ENCODE assay signal across 9 mouse cellular contexts in the genomic region with DNA sequence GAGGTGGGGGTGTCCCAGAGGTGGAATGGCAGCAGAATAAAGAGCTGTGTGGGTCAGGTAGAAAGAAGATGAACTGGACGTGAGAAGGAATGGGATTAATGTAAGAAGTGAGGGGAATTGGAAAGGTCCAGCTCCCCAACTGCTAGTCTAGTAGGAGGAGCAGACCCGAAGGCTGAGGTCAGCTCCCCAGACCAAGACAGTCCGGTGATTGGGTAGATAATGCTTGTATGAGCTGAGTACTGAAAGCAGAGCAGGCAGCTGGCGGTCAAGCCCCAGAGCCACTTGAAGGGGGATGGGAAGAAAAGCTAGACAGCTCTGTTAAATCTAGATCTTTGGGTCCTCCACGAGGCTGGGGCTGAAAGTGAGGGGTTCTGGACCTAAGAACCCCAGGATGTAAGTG. TPM values are rescaled to one million over a fixed set of nuclear protein-coding genes. Genes with fewer than 3 reads are reported as not detected.
A peak's percentile ranks its signal among the peaks of the same experiment; 100 is the strongest.
DNase-seq lines count a peak whose midpoint lies in the region; ATAC-seq and TF ChIP-seq lines count a peak whose summit lies in the region.
"Had no signal": no experiment of that assay in that cellular context is flagged by ENCODE, and none has a peak within 500 bp of the region (broad histone marks: within the 10 kb centered on the region; RNA-seq: fewer than 3 reads in every experiment).

No protein-coding gene starts in this region.

- H3K27ac ChIP-seq in heart, adult 2 months: no peak overlapping the region
- H3K27ac ChIP-seq in forebrain, embryonic 14.5 days (ENCODE audit: low read depth, low read length): peak overlapping the region; percentile 89; the same call in 1 of the 2 replicates
- H3K27ac ChIP-seq in midbrain, embryonic 11.5 days (ENCODE audit: low read depth, low read length): peak overlapping the region; percentile 83
- H3K27ac ChIP-seq: liver, embryonic 13.5 days had no signal

- peak overlapping the region; percentile 60 for H3K4me2 ChIP-seq in forebrain, embryonic 14.5 days (ENCODE audit: low read length)
- H3K4me2 ChIP-seq in midbrain, embryonic 11.5 days: peak overlapping the region; percentile 77

- intact Hi-C loops in heart, adult 2 months (cut with DNase I): no loop called here

- peak overlapping the region; percentile 34; the same call in 1 of the 2 replicates for H3K4me3 ChIP-seq in heart, adult 2 months
- H3K4me3 ChIP-seq in forebrain, embryonic 14.5 days (ENCODE audit: low read depth, low read length): peak overlapping the region; percentile 75
- H3K4me3 ChIP-seq in midbrain, embryonic 11.5 days (ENCODE audit: low read depth, low read length): peak overlapping the region; percentile 64

- DNase-seq in heart, adult 2 months: no peak
- no peak for DNase-seq in heart, adult 9 months (ENCODE audit: low spot score in 2 of 2)
- peak; percentile 20 for DNase-seq in ZHBTc4 (ENCODE audit: low read depth, low spot score)
- peak; percentile 3 for DNase-seq in forebrain, embryonic 14.5 days (ENCODE audit: low spot score)
- DNase-seq in midbrain, embryonic 11.5 days (ENCODE audit: low spot score, missing footprints): no peak
- no peak for DNase-seq in right cerebral cortex, postnatal 25 days
- no peak for DNase-seq in lung, postnatal 36 days
- DNase-seq: liver, embryonic 13.5 days had no signal

- no peak for TF ChIP-seq EP300 in heart, adult 2 months (IDR thresholded peaks at IDR 0.05; ENCODE audit: insufficient read depth, low read depth, low read length)

- H3K9me3 ChIP-seq in forebrain, embryonic 14.5 days (replicated peaks; ENCODE audit: control insufficient read depth, low read length): no peaks in the 10 kb centered on the region
- H3K9me3 ChIP-seq in midbrain, embryonic 11.5 days (ENCODE audit: control insufficient read depth, low read length): no peaks in the 10 kb centered on the region
- H3K9me3 ChIP-seq: liver, embryonic 13.5 days had no signal

- no peak for ATAC-seq in forebrain, embryonic 14.5 days
- no peak for ATAC-seq in midbrain, embryonic 11.5 days (ENCODE audit: low FRiP score)
- ATAC-seq in CD4-positive, CD25-positive, alpha-beta regulatory T cell, adult 4 months: no peak

- H3K27me3 ChIP-seq in heart, adult 2 months (ENCODE audit: control insufficient read depth, insufficient read depth, low read length): peaks cover 6% of the 10 kb centered on the region; the same call in 1 of the 2 replicates
- no peaks in the 10 kb centered on the region for H3K27me3 ChIP-seq in forebrain, embryonic 14.5 days (replicated peaks; ENCODE audit: control insufficient read depth, insufficient read depth, low read length)
- 0 out of 2 replicates have a peak, but pooled peaks cover 5% of the 10 kb centered on the region for H3K27me3 ChIP-seq in midbrain, embryonic 11.5 days (ENCODE audit: control insufficient read depth, insufficient read depth, low read length)

- no peaks in the 10 kb centered on the region for H3K79me2 ChIP-seq in heart, adult 2 months (replicated peaks; ENCODE audit: control insufficient read depth, insufficient read depth, low read length)

- no peaks in the 10 kb centered on the region for H3K4me1 ChIP-seq in heart, adult 2 months (ENCODE audit: control insufficient read depth, insufficient read depth, low read length)
- H3K4me1 ChIP-seq in forebrain, embryonic 14.5 days (ENCODE audit: control insufficient read depth, insufficient read depth, low read length): peaks cover 10% of the 10 kb centered on the region
- peaks cover 12% of the 10 kb centered on the region for H3K4me1 ChIP-seq in midbrain, embryonic 11.5 days (ENCODE audit: control insufficient read depth, insufficient read depth, low read length)
- H3K4me1 ChIP-seq: liver, embryonic 13.5 days had no signal

- no peak for TF ChIP-seq CTCF in heart, adult 2 months (IDR thresholded peaks at IDR 0.05)

- 15% methylated on average over 5 of the region's 5 CpGs for WGBS in heart, adult 2 months
- WGBS in forebrain, embryonic 14.5 days: 5% methylated on average over 5 of the region's 5 CpGs
- WGBS in midbrain, embryonic 11.5 days: 3% methylated on average over 5 of the region's 5 CpGs

- peak overlapping the region; percentile 40; the same call in 1 of the 2 replicates for H3K9ac ChIP-seq in heart, adult 2 months (ENCODE audit: low read depth, low read length)
- H3K9ac ChIP-seq in forebrain, embryonic 14.5 days (ENCODE audit: low read length): peak overlapping the region; percentile 93
- peak overlapping the region; percentile 77 for H3K9ac ChIP-seq in midbrain, embryonic 11.5 days (ENCODE audit: low read length)
- H3K9ac ChIP-seq: liver, embryonic 13.5 days had no signal

- no peaks in the 10 kb centered on the region for H3K36me3 ChIP-seq in heart, adult 2 months (ENCODE audit: control insufficient read depth, insufficient read depth, low read length)
- peaks cover 2% of the 10 kb centered on the region; the same call in 1 of the 2 replicates for H3K36me3 ChIP-seq in forebrain, embryonic 14.5 days (ENCODE audit: control insufficient read depth, insufficient read depth, low read length)
- H3K36me3 ChIP-seq in midbrain, embryonic 11.5 days (ENCODE audit: control insufficient read depth, insufficient read depth, low read length): no peaks in the 10 kb centered on the region
- H3K36me3 ChIP-seq: liver, embryonic 13.5 days had no signal

- TF ChIP-seq POLR2A in heart, adult 2 months (IDR thresholded peaks at IDR 0.05; ENCODE audit: insufficient read depth, low read depth, low read length): no peak

RNA-seq across cellular contexts. Expression of gene Cacng7, which starts 0.8 kb away (rescaled TPM):
- 1 to 10 TPM; 4.3 to 5.4 TPM for total RNA-seq in heart, adult 2 months (2021)
- polyA plus RNA-seq in heart, adult 2 months (2012; rRNA removed): 6.7 and 7.7 TPM in 2 replicates
- polyA plus RNA-seq in forebrain, embryonic 14.5 days (2014; fragmentation: Nextera tagmentation; extraction: Ambion mirVana): 3.3 and 3.8 TPM in 2 replicates
- polyA plus RNA-seq in midbrain, embryonic 11.5 days (2014; fragmentation: Nextera tagmentation; extraction: Ambion mirVana): 4.2 and 4.4 TPM in 2 replicates
- not detected for polyA plus RNA-seq in CD4-positive, CD25-positive, alpha-beta regulatory T cell, adult 4 months (2017; shearing (Covaris generic))
- polyA plus RNA-seq: liver, embryonic 13.5 days had no signal

RNA-seq across cellular contexts. Expression of gene Prkcg, which starts 44.6 kb away (rescaled TPM):
- total RNA-seq in heart, adult 2 months (2021): 1 to 10 TPM in 1 of 2 experiments, under 1 TPM in 1; 0.89 to 3.0 TPM
- 4.5 and 4.7 TPM in 2 replicates for polyA plus RNA-seq in heart, adult 2 months (2012; rRNA removed)
- 0.43 and 1.2 TPM in 2 replicates for polyA plus RNA-seq in forebrain, embryonic 14.5 days (2014; fragmentation: Nextera tagmentation; extraction: Ambion mirVana)
- 0.31 and 0.77 TPM in 2 replicates for polyA plus RNA-seq in midbrain, embryonic 11.5 days (2014; fragmentation: Nextera tagmentation; extraction: Ambion mirVana)
- not detected for polyA plus RNA-seq in CD4-positive, CD25-positive, alpha-beta regulatory T cell, adult 4 months (2017; shearing (Covaris generic))

RNA-seq across cellular contexts. Expression of gene Myadm, which starts 44.7 kb away (rescaled TPM):
- 100 to 1,000 TPM; 131 to 139 TPM for total RNA-seq in heart, adult 2 months (2021)
- polyA plus RNA-seq in heart, adult 2 months (2012; rRNA removed): 397 and 685 TPM in 2 replicates
- polyA plus RNA-seq in forebrain, embryonic 14.5 days (2014; fragmentation: Nextera tagmentation; extraction: Ambion mirVana): 19.8 and 23.6 TPM in 2 replicates
- 38.1 and 41.2 TPM in 2 replicates for polyA plus RNA-seq in midbrain, embryonic 11.5 days (2014; fragmentation: Nextera tagmentation; extraction: Ambion mirVana)
- 1 to 10 TPM; 7.5 to 7.8 TPM for polyA plus RNA-seq in CD4-positive, CD25-positive, alpha-beta regulatory T cell, adult 4 months (2017; shearing (Covaris generic))

RNA-seq across cellular contexts. Expression of gene Cacng8, which starts 56.9 kb away (rescaled TPM):
- total RNA-seq in heart, adult 2 months (2021): not detected
- polyA plus RNA-seq in heart, adult 2 months (2012; rRNA removed): not detected in 2 replicates
- 8.6 and 11.1 TPM in 2 replicates for polyA plus RNA-seq in forebrain, embryonic 14.5 days (2014; fragmentation: Nextera tagmentation; extraction: Ambion mirVana)
- 4.0 and 4.7 TPM in 2 replicates for polyA plus RNA-seq in midbrain, embryonic 11.5 days (2014; fragmentation: Nextera tagmentation; extraction: Ambion mirVana)
- polyA plus RNA-seq in CD4-positive, CD25-positive, alpha-beta regulatory T cell, adult 4 months (2017; shearing (Covaris generic)): not detected

Comparison
In these comparisons a context has a peak if more than half of its experiments do, and no peak if none do; other contexts are left out.
1. DNase-seq: peak in ZHBTc4 (single experiment) and forebrain, embryonic 14.5 days (single experiment); none in heart, adult 2 months (0 of 2), heart, adult 9 months (0 of 2), midbrain, embryonic 11.5 days (single experiment), right cerebral cortex, postnatal 25 days (single experiment) and lung, postnatal 36 days (single experiment).
2. H3K9ac ChIP-seq: peak in every context shown above with its lines; median percentile 93 in forebrain, embryonic 14.5 days; 77 in midbrain, embryonic 11.5 days; 40 in heart, adult 2 months.
3. Peak in every context shown above with its lines, with median percentiles within 50 percentile points of each other: H3K4me3 ChIP-seq.